Mouse (Mus musculus) embryonic facial prominence, embryonic 14.5 days (tissue): ENCODE results near the gene Mpig6b. TPM values are rescaled to one million over a fixed set of nuclear protein-coding genes. Genes with fewer than 3 reads are reported as not detected.

Experiments used
- ATAC-seq: fragments of 200-750 bp; cut with Nextera tagmentation; 2 replicates; pipeline ENCODE4 v1.8.0; 2017; ENCODE audit warnings: low read depth, moderate number of reproducible peaks, moderate TSS enrichment
- DNase-seq: peaks from one replicate; pipeline ENCODE4 v3.0.0-alpha.2; 2015; ENCODE audit warnings: low spot score
- H3K27ac ChIP-seq: fragments of 300-500 bp; sonication (generic); replicated peaks from 2 replicates; pipeline ENCODE4 v1.5.1; 2014; ENCODE audit warnings: low read depth, mild to moderate bottlenecking, low read length, moderate library complexity
- H3K27me3 ChIP-seq: fragments of 300-500 bp; sonication (generic); replicated peaks from 2 replicates; pipeline ENCODE4 v1.6.1; 2014; ENCODE audit warnings: low read length; ENCODE audit not compliant: control insufficient read depth, insufficient read depth
- H3K36me3 ChIP-seq: fragments of 300-500 bp; sonication (generic); 2 replicates; pipeline ENCODE4 v1.6.1; 2014; ENCODE audit warnings: low read length, mixed read lengths; ENCODE audit not compliant: control insufficient read depth, insufficient read depth
- H3K4me1 ChIP-seq: fragments of 300-500 bp; sonication (generic); 2 replicates; pipeline ENCODE4 v1.6.1; 2014; ENCODE audit warnings: antibody characterized with exemption, low read length; ENCODE audit not compliant: control insufficient read depth, insufficient read depth
- H3K4me2 ChIP-seq: fragments of 300-500 bp; sonication (generic); 2 replicates; pipeline ENCODE4 v1.6.1; 2014; ENCODE audit warnings: low read depth, mild to moderate bottlenecking, low read length, moderate library complexity, mixed read lengths
- H3K4me3 ChIP-seq: fragments of 300-500 bp; sonication (generic); 2 replicates; pipeline ENCODE4 v1.5.1; 2014; ENCODE audit warnings: low read depth, mild to moderate bottlenecking, low read length
- H3K9ac ChIP-seq: fragments of 300-500 bp; sonication (generic); 2 replicates; pipeline ENCODE4 v1.6.1; 2014; ENCODE audit warnings: low read depth, mild to moderate bottlenecking, low read length, moderate library complexity, mixed read lengths
- H3K9me3 ChIP-seq: fragments of 300-500 bp; sonication (generic); 2 replicates; pipeline ENCODE4 v1.6.1; 2016; ENCODE audit warnings: low read length; ENCODE audit not compliant: control insufficient read depth
- WGBS: fragments of 180-500 bp; shearing (Covaris S2); extraction: QIAGEN DNeasy Blood & Tissue Kit; methylation state at CpG from one replicate; pipeline ENCODE4 v1.1.7; 2014; 5-methylcytosine and 5-hydroxymethylcytosine counted together
- polyA plus RNA-seq: library from polyadenylated mRNA; unstranded; fragments of >200 nt; fragmentation: Nextera tagmentation; extraction: Ambion mirVana; gene quantifications from 2 replicates; pipeline ENCODE4 v1.2.1, GENCODE M21; 2014

Gene Mpig6b
- polyA plus RNA-seq, 1 experiment from 2014 or later: 0.96 TPM

- peaks cover 3% of the 10 kb centered on the region; the same call in 1 of the 2 replicates for H3K4me1 ChIP-seq
- H3K4me3 ChIP-seq: no peak overlapping the region
- WGBS: 48% methylated on average over 6 of the region's 6 CpGs
- H3K27ac ChIP-seq: no peak overlapping the region
- H3K9ac ChIP-seq: no peak overlapping the region; the same call in 1 of the 2 replicates
- no peaks in the 10 kb centered on the region for H3K36me3 ChIP-seq
- H3K4me2 ChIP-seq: no peak overlapping the region
- no peak for ATAC-seq
- DNase-seq: no peak
- H3K9me3 ChIP-seq: no peaks in the 10 kb centered on the region
- H3K27me3 ChIP-seq: no peaks in the 10 kb centered on the region
These were observed 14.3 kb upstream of the Mpig6b start for GRCm38 (mm10) chr17:35080248-35080647.

GRCm38 (mm10) chr17:35079778-35080177 is 13.8 kb upstream of the Mpig6b start:
- H3K27ac ChIP-seq: no peak overlapping the region
- no peak for DNase-seq
- no peak overlapping the region for H3K4me2 ChIP-seq
- H3K27me3 ChIP-seq: no peaks in the 10 kb centered on the region
- no peak overlapping the region; the same call in 1 of the 2 replicates for H3K9ac ChIP-seq
- H3K4me3 ChIP-seq: no peak overlapping the region
- peaks cover 3% of the 10 kb centered on the region; the same call in 1 of the 2 replicates for H3K4me1 ChIP-seq
- H3K36me3 ChIP-seq: no peaks in the 10 kb centered on the region
- ATAC-seq: no peak
- 65% methylated on average over 9 of the region's 9 CpGs for WGBS
- no peaks in the 10 kb centered on the region for H3K9me3 ChIP-seq

DNA sequence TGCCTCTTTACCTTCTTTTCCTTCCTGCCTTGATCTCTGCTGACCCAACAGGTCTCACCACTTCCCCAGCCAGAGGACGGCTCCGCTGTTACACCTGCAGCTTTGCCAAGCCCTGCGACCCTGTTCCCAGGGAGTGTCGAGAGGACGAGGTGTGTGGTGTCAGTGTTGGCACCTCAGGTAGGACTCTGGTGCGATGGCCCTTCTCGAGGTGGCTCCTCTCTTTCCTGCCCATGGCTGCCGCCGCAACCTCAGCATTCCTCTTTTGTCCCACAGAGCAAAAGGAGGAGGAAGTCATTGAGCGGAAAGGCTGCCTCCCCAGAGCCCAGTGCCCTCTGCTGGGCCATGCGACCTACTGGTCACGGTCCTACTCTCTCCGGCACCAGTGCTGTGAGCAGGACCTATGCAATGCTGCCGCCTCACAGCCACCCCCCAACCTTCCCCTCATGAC is 11.8 kb upstream of the Mpig6b start, which contains the start of gene Ly6g6d:
Gene Ly6g6d, minus strand, starts transcription at position 280 of the 448 bp plus-strand sequence.
- no peaks in the 10 kb centered on the region for H3K27me3 ChIP-seq
- H3K27ac ChIP-seq: no peak within 1 kb of the TSS
- ATAC-seq: peak; percentile 21
- 12% methylated on average over 10 of the region's 14 CpGs for WGBS
- H3K9me3 ChIP-seq: no peaks in the 10 kb centered on the region
- H3K4me2 ChIP-seq: peak within 1 kb of the TSS; percentile 43
- no peak for DNase-seq
- no peaks in the 10 kb centered on the region for H3K36me3 ChIP-seq
- peak within 1 kb of the TSS; percentile 8; the same call in 1 of the 2 replicates for H3K4me3 ChIP-seq
- H3K9ac ChIP-seq: peak within 1 kb of the TSS; percentile 31
- peaks cover 3% of the 10 kb centered on the region; the same call in 1 of the 2 replicates for H3K4me1 ChIP-seq

- DNase-seq (no peak), ATAC-seq (no peak)
- Histone ChIP-seq H3K4me3 (peak overlapping the region; percentile 8; the same call in 1 of the 2 replicates), H3K4me1 (peaks cover 3% of the 10 kb centered on the region; the same call in 1 of the 2 replicates), H3K4me2 (peak overlapping the region; percentile 43), H3K9me3 (no peaks in the 10 kb centered on the region), H3K36me3 (no peaks in the 10 kb centered on the region), H3K27me3 (no peaks in the 10 kb centered on the region), H3K9ac (peak overlapping the region; percentile 31), H3K27ac (no peak overlapping the region)
- WGBS: 44% methylated on average over 2 of the region's 2 CpGs
These were observed 11.3 kb upstream of the Mpig6b start for GRCm38 (mm10) chr17:35077285-35077684.

DNA sequence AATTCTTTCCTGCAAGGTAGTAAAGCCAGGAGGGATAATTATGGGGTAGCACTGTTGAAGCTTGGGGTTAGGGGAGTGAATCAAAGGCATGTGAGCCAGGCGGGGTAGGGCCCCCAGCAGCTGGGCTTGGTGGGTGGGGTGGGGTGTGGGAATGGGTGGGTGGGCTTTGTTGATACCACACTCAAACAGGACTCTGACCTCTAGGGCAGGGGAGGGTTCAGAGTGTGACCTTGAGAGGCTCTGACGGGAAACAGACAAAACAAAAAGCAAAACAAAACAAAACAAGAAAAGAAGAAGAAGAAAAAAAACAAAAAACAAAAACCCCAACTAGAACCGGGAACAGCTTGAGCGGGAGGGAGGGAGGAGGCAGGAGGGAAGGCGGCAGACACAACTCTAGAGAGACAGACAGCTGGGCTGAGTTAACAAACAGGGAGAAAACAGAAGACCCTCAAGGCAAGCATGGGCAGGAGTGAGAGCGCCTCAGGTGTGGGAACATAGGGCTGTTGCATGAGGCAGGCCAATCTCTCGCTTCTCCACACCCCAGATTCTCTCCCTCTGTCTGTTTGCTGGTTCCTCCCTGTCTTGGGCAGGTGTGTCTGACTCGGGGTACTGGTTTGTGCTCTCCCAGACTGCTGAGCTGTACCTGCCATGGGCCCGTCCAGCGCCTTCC is 10.7 kb upstream of the Mpig6b start, which contains the start of gene Ly6g6e:
Gene Ly6g6e, plus strand, starts transcription at position 396 of the 670 bp plus-strand sequence.
- peak; percentile 39 for DNase-seq
- H3K4me3 ChIP-seq: peak within 1 kb of the TSS; percentile 8; the same call in 1 of the 2 replicates
- 9% methylated on average over 10 of the region's 10 CpGs for WGBS
- peak within 1 kb of the TSS; percentile 31 for H3K9ac ChIP-seq
- H3K27me3 ChIP-seq: no peaks in the 10 kb centered on the region
- H3K27ac ChIP-seq: no peak within 1 kb of the TSS; the same call in 1 of the 2 replicates
- peak; percentile 47 for ATAC-seq
- H3K4me1 ChIP-seq: peaks cover 3% of the 10 kb centered on the region; the same call in 1 of the 2 replicates
- H3K36me3 ChIP-seq: no peaks in the 10 kb centered on the region
- peak within 1 kb of the TSS; percentile 43 for H3K4me2 ChIP-seq
- no peaks in the 10 kb centered on the region for H3K9me3 ChIP-seq

DNA sequence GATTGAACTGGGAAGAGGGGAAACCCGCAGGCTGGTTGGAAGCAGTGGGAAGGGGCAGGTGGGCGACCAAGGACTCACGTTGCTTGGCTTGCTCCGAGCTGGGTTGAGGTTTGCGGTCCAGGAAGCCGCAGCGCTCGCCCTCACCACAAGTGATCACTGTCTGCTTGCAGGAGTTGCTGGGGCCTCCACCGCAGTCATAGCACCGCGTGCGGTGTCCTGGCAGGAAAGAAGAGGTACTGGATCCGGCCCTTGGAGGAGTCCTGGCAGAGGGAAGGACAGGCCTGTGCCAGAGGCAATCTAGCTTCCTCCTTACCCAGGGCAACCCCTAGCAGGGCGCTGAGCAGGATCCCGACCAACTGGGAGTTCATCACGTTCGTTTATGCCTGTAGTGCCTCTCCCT is 8.1 kb upstream of the Mpig6b start:
- H3K4me1 ChIP-seq: peaks cover 3% of the 10 kb centered on the region; the same call in 1 of the 2 replicates
- H3K9ac ChIP-seq: no peak overlapping the region
- ATAC-seq: 0 out of 2 replicates have a peak, but pooled peaks have one; percentile 14
- DNase-seq: no peak
- H3K4me3 ChIP-seq: no peak overlapping the region
- WGBS: 54% methylated on average over 8 of the region's 17 CpGs
- H3K36me3 ChIP-seq: no peaks in the 10 kb centered on the region
- no peak overlapping the region for H3K4me2 ChIP-seq
- no peak overlapping the region for H3K27ac ChIP-seq
- no peaks in the 10 kb centered on the region for H3K9me3 ChIP-seq
- no peaks in the 10 kb centered on the region for H3K27me3 ChIP-seq

- DNase-seq (no peak), ATAC-seq (no peak)
- Histone ChIP-seq H3K4me1 (no peaks in the 10 kb centered on the region), H3K4me3 (no peak overlapping the region), H3K4me2 (no peak overlapping the region), H3K36me3 (no peaks in the 10 kb centered on the region), H3K27me3 (0 out of 2 replicates have a peak, but pooled peaks cover 8% of the 10 kb centered on the region), H3K27ac (no peak overlapping the region), H3K9me3 (no peaks in the 10 kb centered on the region), H3K9ac (no peak overlapping the region)
- WGBS: 73% methylated on average over 9 of the region's 9 CpGs
These were observed 5.5 kb upstream of the Mpig6b start for GRCm38 (mm10) chr17:35071454-35071853.

DNA sequence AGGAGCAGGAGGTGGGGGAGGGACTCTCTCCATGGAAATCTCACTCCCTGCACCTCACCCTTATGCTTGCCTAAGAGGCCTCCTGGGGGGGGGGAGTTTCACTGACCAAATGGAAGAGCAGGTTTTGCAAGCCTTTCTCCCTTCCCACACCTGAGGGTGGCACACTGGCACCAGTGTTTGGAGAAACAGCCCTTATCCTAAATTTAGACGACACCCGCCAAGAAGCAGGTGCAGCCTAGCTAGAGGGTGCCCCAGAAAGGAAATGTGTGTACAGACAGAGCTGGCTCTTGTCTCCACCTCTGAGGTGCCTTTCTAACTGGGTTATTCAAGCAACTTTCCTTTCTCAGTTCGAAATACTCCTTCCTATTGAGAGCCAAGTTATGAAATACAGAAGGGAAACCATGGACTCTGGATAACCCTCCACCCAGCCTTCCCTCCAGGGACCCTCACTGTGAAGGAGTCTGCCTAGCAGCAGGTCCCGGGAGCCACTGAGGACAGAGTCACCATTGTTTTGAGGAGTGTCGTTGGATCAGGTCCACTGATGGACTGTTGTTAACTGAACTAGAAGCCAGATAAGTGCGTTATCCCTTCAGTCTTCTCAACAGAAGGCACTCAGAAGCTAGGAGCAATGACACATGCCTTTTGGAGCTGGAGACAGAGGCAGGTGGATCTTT is 4.7 kb upstream of the Mpig6b start:
- Histone ChIP-seq H3K36me3 (no peaks in the 10 kb centered on the region), H3K9me3 (no peaks in the 10 kb centered on the region), H3K27me3 (peaks cover 13% of the 10 kb centered on the region; the same call in 1 of the 2 replicates), H3K4me2 (no peak overlapping the region), H3K9ac (no peak overlapping the region), H3K4me3 (no peak overlapping the region), H3K27ac (no peak overlapping the region), H3K4me1 (no peaks in the 10 kb centered on the region)
- WGBS: 32% methylated on average over 6 of the region's 6 CpGs
- no peak for DNase-seq
- no peak for ATAC-seq
